Mouse (Mus musculus) embryonic facial prominence, embryonic 14.5 days (tissue): ENCODE measurements at regions not wholly inside any gene's neighbourhood (a gene's known extent, or its start where the extent isn't known, plus 50 kb on each side); places are given as distances from the start of the nearest gene placed in this dataset.

ENCODE experiments used
- ATAC-seq: fragments of 200-750 bp; cut with Nextera tagmentation; 2 replicates; pipeline ENCODE4 v1.8.0; 2017; ENCODE audit warnings: low read depth, moderate number of reproducible peaks, moderate TSS enrichment
- DNase-seq: peaks from one replicate; pipeline ENCODE4 v3.0.0-alpha.2; 2015; ENCODE audit warnings: low spot score
- H3K27ac ChIP-seq: fragments of 300-500 bp; sonication (generic); replicated peaks from 2 replicates; pipeline ENCODE4 v1.5.1; 2014; ENCODE audit warnings: low read depth, mild to moderate bottlenecking, low read length, moderate library complexity
- H3K27me3 ChIP-seq: fragments of 300-500 bp; sonication (generic); replicated peaks from 2 replicates; pipeline ENCODE4 v1.6.1; 2014; ENCODE audit warnings: low read length; ENCODE audit not compliant: control insufficient read depth, insufficient read depth
- H3K36me3 ChIP-seq: fragments of 300-500 bp; sonication (generic); 2 replicates; pipeline ENCODE4 v1.6.1; 2014; ENCODE audit warnings: low read length, mixed read lengths; ENCODE audit not compliant: control insufficient read depth, insufficient read depth
- H3K4me1 ChIP-seq: fragments of 300-500 bp; sonication (generic); 2 replicates; pipeline ENCODE4 v1.6.1; 2014; ENCODE audit warnings: antibody characterized with exemption, low read length; ENCODE audit not compliant: control insufficient read depth, insufficient read depth
- H3K4me2 ChIP-seq: fragments of 300-500 bp; sonication (generic); 2 replicates; pipeline ENCODE4 v1.6.1; 2014; ENCODE audit warnings: low read depth, mild to moderate bottlenecking, low read length, moderate library complexity, mixed read lengths
- H3K4me3 ChIP-seq: fragments of 300-500 bp; sonication (generic); 2 replicates; pipeline ENCODE4 v1.5.1; 2014; ENCODE audit warnings: low read depth, mild to moderate bottlenecking, low read length
- H3K9ac ChIP-seq: fragments of 300-500 bp; sonication (generic); 2 replicates; pipeline ENCODE4 v1.6.1; 2014; ENCODE audit warnings: low read depth, mild to moderate bottlenecking, low read length, moderate library complexity, mixed read lengths
- H3K9me3 ChIP-seq: fragments of 300-500 bp; sonication (generic); 2 replicates; pipeline ENCODE4 v1.6.1; 2016; ENCODE audit warnings: low read length; ENCODE audit not compliant: control insufficient read depth
- WGBS: fragments of 180-500 bp; shearing (Covaris S2); extraction: QIAGEN DNeasy Blood & Tissue Kit; methylation state at CpG from one replicate; pipeline ENCODE4 v1.1.7; 2014; 5-methylcytosine and 5-hydroxymethylcytosine counted together

DNA sequence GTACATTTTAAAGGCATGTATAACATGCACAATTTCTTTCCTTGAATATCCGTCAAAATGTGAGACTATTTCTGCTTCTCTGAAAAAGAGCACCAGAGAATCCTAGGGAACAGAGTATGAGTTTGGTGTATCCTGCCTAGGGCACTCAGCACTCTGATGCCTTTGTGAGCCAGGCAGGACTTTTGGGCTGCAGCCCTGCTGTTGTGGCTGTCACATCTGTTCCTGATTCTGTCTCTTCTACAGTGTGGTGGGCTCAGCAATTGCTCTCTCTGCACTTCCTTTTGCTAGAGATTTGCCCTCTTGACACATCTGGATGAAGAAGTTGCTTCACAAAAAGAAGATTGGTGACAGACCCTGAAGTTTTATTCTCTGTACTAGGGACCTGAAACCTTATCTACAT lies 73.9 kb upstream of the Defb41 start:
- no peak overlapping the region for H3K9ac ChIP-seq
- no peak overlapping the region for H3K4me3 ChIP-seq
- WGBS: 62% methylated on average over 1 of the region's 1 CpGs
- H3K4me1 ChIP-seq: no peaks in the 10 kb centered on the region
- ATAC-seq (no peak), DNase-seq (peak; percentile 6)
- no peaks in the 10 kb centered on the region for H3K9me3 ChIP-seq
- no peak overlapping the region for H3K27ac ChIP-seq
- no peak overlapping the region for H3K4me2 ChIP-seq
- no peaks in the 10 kb centered on the region for H3K36me3 ChIP-seq
- no peaks in the 10 kb centered on the region for H3K27me3 ChIP-seq
